Mouse (Mus musculus) spleen, postnatal 14 days (tissue): ENCODE measurements around the gene Fbxl17.

ENCODE experiments used
- DNase-seq, 2 experiments: peaks; one replicate each; pipeline ENCODE4 v3.0.0; 2021 to 2022; ENCODE audit warnings: low spot score in 2 of 2

Fbxl17 gene

DNA sequence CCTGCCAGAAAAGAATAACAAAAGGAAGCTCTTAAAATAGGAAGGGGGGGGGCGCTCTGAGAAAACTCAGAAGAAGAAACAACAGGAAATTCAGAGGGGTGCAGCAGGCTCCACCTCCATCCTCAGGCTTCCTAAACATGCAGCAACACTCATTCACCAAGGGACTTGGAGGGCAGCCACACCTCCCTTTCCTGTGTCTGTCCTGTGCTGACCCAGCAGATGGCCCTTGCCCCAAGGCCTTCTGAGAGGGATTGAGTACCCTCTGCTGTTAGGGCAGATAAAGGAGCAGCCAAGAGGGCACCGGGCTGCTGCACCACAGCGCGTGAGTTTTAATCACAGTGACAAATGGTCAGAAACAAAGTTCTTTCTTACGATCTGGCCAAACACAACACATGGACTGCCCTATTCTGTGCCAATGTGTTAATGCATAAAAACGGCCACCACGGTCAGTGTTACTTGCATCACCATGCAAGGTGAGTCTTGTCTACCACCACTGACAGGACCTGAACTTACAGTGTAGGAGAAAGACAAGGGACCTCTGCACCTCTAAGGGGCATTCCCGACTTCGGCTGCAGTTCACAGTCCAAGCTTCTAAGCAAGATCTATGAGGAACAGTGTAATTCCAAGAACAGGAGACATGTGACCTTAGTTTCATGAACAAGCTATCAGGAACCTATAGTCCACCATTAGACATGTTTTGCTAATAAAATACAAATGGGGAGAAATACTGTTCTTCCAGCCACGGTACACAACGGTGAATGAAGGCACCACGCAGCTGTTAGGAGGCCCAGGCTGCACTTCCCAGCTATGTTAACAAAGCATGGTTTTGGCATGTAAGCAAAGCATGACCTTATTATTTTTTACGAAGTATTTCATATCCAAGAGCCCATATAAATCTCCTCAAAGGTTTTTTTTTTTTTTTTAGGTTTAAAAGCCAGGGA, 96.8 kb downstream of the Fbxl17 start:
- DNase-seq: no peak

GRCm38 (mm10) chr17:63402170-63402569, 97.6 kb downstream of the Fbxl17 start:
- DNase-seq: no peak

GRCm38 (mm10) chr17:63400640-63401039, 99.2 kb downstream of the Fbxl17 start:
- DNase-seq: no peak

- no peak for DNase-seq
These were observed 100.0 kb downstream of the Fbxl17 start for GRCm38 (mm10) chr17:63399816-63400215.

DNA sequence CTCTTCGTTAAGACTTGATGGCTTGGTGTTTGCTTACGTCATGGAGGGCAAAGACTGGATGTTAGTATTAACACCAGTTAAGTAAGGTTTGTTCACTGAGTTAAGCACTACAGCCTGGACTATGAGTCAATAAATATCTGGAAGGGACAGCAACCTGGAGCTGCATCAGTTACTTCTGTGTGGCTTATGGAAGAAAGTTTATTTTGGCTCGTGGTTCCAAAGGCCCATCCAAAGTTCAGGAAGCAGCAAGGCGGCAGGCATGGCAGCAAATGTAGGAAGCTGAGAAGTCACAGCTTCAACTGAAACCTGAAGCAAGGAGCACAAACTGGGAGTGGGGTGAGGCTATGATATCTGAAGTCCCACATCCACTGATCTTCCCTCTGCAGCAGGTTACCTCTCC, 108.3 kb downstream of the Fbxl17 start:
- no peak for DNase-seq

DNA sequence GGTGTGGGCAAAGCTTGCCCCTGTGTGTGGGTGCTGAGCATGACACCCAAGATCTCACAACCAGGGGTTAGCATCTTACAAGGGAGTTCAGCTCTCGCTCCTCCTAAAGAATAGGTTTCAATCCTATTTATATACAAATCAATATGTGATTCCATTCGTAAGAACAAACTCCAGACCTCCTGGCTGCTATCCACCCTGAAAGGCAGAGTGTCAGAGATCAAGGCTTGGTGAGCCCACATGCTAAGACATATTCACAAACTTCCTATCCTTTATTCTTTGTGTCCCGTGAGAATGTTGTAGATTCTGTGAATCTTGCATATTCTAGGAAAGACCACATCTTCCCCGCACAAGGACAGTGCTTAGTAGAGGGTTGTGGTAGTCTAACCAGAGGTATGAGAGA, 108.9 kb downstream of the Fbxl17 start:
- no peak for DNase-seq

DNA sequence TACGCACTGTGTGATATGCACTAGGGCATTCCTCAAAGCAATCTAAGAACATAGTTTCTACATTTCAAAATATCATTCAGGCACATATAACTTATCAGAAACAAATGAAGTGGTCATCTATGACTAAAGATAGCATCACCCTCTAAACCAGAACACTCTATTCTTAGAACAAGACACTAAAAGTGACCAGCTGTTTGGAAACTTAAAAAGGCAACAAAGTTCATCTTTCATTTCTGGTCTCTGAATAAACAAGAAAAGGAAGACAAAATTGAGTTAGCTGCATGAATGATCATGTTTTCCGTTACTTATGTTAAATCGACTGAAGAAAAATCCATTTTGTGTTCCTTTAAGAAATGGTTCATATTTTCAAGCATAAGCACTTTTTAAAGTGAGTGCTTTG, 128.8 kb downstream of the Fbxl17 start:
- no peak for DNase-seq

- no peak for DNase-seq
These were observed 130.0 kb downstream of the Fbxl17 start for GRCm38 (mm10) chr17:63369631-63370310.

GRCm38 (mm10) chr17:63367476-63367875, 132.3 kb downstream of the Fbxl17 start:
- no peak for DNase-seq

DNA sequence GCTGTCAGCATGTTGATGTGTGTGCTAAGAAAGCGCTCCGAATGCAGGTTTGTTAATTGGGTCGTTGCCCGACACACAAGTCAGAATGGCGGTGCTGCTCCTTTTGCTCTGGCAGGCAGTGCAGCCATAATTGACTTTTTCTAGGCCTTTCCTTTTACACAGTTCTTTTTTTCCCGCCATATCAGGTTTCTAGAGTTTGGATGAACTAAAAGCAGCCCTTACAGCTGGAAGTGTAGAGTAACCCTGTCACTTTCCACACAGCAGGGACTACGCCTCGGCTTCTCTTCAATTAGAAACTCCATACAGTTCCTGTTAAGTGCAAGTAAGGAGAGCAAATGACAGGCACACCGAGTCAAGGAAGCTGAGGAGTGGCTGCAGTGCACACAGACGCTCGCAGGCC, 133.8 kb downstream of the Fbxl17 start:
- DNase-seq: no peak

DNA sequence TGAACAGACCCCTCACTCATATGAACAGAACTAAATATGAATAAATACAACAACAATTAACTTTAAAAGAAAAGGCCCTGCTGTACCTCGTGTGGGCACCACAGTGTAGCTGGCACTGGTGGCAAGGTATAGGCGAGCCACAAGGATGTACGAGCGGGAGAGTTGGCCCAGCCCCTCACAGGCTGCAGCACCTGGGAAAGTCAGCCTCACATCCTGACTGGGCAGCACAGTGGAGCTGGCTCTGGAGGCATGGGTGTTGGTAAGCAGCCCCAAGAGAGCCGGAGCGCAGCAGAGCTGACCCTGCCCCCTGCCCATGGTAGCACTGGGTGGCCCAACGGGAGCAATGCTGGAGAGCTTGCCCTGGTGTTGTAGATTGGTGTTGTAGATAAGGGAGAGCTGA, 135.2 kb downstream of the Fbxl17 start:
- DNase-seq: no peak

- no peak for DNase-seq
These were observed 137.6 kb downstream of the Fbxl17 start for GRCm38 (mm10) chr17:63362196-63362595.

DNA sequence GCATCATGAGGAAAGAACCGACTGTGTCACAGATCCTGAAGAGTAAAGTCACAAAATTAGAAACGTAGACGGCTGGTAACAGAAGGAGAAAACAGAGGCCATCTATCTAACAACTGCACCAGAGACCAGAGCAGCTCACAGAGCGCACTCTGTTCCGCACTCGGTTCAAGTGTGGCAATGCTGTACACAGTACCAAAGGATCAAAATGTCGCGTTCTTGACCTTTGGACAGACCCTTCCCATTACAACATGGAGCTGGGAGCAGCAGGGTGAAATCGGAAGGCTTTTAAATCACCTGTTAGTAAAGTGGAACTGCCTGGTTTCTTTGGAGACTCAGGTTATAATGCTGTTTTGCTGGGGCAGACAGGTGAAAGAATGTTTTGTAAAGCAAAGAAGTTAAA, 138.1 kb downstream of the Fbxl17 start:
- DNase-seq: no peak

GRCm38 (mm10) chr17:63358837-63359236, 141.0 kb downstream of the Fbxl17 start:
- DNase-seq: no peak

DNA sequence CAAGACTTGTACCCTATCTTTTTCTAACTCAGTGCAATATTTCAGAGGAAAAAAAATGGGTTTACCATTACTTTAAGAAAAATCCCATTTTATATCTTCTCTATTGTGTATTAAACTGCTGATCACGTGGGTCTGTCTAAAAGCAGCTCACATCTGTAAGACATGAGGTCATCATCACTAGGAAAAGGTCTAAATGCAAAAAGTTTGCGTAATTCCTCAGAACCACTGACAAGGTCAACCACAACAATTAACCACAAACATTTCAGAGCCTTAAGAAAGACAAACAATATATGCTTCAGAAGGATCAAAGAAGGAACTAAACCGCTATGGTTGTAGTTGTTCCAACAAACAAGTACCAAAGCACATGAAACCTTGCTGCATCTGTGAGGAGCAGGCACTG, 143.6 kb downstream of the Fbxl17 start:
- DNase-seq: no peak

DNA sequence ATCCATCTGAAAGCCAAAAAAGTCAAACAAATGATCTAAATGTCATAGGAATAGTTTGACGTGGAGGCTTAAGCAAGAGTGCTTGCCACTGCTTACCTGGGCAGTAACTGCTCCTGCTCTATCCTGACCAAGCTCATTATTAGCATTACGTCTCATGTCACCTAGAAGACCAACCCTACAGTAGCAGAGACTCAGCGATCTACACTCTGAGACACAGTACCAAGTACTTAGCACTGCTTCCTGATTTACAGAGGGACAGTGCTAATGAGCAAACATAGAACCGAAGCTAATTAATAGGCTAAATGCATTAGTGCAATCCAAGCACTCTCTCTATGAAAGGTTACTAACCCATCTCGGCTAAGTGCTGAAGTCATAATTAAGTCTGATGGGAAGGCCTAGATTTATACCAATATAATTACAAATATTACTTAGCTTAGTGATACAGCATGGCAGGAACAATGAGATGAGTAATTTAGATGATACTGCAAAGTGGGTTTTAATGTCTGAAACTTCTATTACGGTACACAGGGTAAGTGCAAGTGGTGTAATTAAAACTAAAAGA, 147.1 kb downstream of the Fbxl17 start:
- DNase-seq: no peak

DNA sequence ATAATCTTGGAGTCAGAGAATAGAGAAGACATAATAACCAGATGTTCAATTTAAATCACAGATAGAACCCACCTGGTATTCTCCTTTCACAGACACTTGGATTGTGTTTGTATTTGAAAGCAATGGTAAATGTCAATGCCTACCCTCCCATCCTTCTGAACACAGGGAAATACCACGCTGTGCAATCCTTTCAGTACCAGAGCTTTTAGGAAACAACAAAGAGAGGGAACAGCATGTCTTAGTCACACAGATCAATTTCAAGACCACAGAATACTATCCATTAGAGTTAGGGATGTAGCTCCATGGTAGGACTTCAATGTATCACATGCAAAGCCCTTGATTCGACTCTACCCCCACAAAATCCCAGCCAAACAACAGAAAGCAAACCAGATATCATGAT, 148.1 kb downstream of the Fbxl17 start:
- no peak for DNase-seq

GRCm38 (mm10) chr17:63350876-63351509, 148.8 kb downstream of the Fbxl17 start:
- no peak for DNase-seq

DNA sequence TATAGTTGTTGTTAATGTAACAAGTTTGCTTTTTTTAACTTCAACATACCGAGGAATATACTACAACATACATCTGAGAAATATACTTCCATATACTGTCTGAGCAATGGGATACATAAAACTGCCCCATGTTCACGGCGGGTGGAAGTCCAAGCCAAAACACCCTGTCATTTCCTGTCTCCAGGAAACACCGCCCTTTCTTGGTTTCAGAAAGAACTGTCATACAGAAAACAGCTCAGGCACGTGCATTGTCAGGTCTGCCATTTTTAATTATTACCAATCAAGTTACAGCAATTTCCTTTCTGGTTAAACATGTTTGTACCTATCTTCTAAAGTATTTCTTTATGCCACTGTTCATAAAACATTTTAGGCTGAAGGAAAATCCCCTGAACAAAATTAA, 155.7 kb downstream of the Fbxl17 start:
- no peak for DNase-seq

- no peak for DNase-seq
These were observed 156.7 kb downstream of the Fbxl17 start for GRCm38 (mm10) chr17:63343076-63343475.

DNA sequence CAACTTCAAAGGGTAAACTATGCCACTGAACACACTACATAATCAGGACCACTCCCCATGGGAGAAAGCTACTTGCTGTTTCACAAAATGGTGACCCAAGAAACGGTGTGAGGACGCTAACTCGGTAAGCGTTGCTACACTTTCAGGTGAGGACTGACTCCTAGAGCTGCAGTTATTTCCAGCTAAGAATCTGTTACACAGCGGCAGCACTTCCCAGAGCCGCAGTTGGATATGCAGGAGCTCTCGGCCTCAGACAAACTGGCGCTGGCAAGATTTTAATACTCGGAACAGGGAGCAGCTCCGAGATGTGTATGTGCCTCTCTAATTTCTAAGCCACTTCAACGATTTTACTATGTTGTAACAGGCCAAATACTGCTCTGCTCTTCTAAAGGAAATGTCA, 157.4 kb downstream of the Fbxl17 start:
- DNase-seq: no peak

GRCm38 (mm10) chr17:63341203-63341602, 158.6 kb downstream of the Fbxl17 start:
- DNase-seq: no peak
